Mouse (Mus musculus) thymus, adult 2 months (tissue): Measurements from ENCODE around the gene Wwox.

Experiments used
- CTCF ChIP-seq: fragments of 200-500 bp; IDR thresholded peaks from 2 replicates; pipeline ENCODE4 v1.5.1; 2012; ENCODE audit warnings: mild to moderate bottlenecking, control low read depth, low read length, moderate library complexity, borderline replicate concordance; ENCODE audit not compliant: control insufficient read depth, poor library complexity, insufficient read depth; ENCODE audit errors: extremely low read depth
- POLR2A ChIP-seq: fragments of 200-500 bp; IDR thresholded peaks from 2 replicates; pipeline ENCODE4 v1.6.1; 2012; ENCODE audit warnings: mild to moderate bottlenecking, low read length, control low read depth, moderate library complexity; ENCODE audit not compliant: control insufficient read depth, poor library complexity, insufficient read depth; ENCODE audit errors: extremely low read depth

DNA sequence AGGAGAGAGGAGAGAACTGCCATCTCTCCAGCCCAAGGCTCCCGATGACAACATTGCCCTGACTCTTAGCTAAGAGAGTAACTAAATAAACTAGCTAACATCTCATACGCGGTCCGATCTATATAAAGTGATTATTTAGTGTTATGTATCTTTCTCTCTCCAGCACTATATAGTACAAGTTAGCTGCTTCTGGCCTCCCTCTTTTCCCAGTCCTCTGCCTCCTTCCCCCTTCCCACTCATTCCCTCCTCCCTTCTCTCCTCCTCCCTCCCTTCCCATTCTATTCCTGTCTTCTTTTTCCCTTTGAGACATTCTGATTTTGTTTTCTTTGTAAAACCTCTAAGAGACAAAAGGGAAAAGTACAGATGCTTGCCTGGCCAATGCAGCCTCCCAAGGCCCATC, 414.3 kb downstream of the Wwox start:
- TF ChIP-seq CTCF (no peak), POLR2A (no peak)
